Mouse (Mus musculus): ENCODE data around the gene Epc2. TPM values are rescaled to one million over a fixed set of nuclear protein-coding genes. Genes with fewer than 3 reads are reported as not detected.
A peak's percentile ranks its signal among the peaks of the same experiment; 100 is the strongest.

Gene Epc2
- polyA plus RNA-seq (2015; fragmentation: Nextera tagmentation; extraction: Ambion mirVana): 2.1 and 2.3 TPM in 2 replicates

DNA sequence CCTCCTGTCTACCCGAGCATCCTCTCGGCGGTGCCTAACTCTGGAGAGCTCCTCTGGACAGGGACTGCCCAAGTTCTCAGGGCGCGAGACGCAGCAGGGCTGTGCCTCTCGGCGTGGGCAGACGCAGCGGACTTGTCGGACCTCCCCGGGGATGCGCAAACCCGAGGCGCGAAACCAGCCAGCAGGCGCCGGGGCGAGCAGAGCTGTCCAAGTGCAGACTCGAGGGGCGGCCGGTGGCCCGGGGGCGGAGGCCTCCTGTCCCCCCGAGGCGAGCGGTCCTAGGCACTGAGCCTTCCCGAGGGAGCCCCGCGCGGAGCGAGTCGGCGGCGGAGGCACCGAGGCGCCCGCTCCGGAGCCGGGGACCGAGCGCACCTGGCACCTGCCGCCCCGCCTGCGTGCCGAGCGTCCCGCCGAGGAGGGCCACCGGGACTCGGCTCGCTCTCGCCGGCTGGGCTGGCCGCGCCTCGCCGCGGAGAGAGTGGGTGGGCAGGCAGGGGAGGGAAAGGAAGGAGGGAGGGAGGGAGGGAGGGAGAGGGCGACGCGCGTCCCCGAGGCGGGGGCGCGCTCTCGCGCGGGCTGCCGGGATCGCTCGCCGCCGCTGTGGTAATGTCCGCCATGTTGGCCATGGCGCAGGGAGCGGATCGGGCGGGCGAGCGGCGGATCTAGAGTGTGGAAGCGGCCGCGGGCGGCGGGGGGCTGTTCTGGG lies at the start of gene Epc2:
Gene Epc2 (plus strand): TSS at position 556 of the 706 bp plus-strand sequence.
- DNase-seq: peak; percentile 71
- ATAC-seq (ENCODE audit: low read depth): peak; percentile 78
- WGBS (ENCODE audit: insufficient replicate concordance): under 1% methylated on average over 78 of the region's 88 CpGs
- peaks cover 29% of the 10 kb centered on the region for H3K4me1 ChIP-seq (replicated peaks)
- H3K4me3 ChIP-seq (replicated peaks): peak within 1 kb of the TSS; percentile 90
- H3K4me2 ChIP-seq: peak within 1 kb of the TSS; percentile 91
- H3K9me3 ChIP-seq (replicated peaks): no peaks in the 10 kb centered on the region
- 0 out of 2 replicates have a peak, but pooled peaks cover 5% of the 10 kb centered on the region for H3K27me3 ChIP-seq
- no peaks in the 10 kb centered on the region for H3K36me3 ChIP-seq
- peak within 1 kb of the TSS; percentile 90 for H3K9ac ChIP-seq
- H3K27ac ChIP-seq: peak within 1 kb of the TSS; percentile 96

DNA sequence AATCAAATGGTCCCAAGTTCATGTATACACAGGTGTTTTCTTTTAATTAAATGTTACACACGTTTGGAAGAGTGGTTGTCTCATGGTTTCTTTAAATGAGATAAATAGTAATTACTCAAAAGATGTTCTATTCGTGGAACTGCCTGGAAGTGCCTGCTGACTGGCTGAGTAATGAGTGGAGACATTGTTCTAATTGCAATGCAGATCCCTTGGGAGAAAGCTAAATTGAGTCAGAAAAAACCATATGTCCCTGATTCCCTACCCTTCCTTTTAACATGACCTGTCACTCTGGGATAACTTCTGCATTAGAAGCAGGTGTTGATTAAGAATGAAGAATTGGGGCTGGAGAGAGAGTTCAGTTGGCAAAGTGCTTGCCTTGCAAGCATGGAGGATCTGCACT lies 45.3 kb upstream of the Epc2 start:
- DNase-seq: no peak
- no peaks in the 10 kb centered on the region for H3K36me3 ChIP-seq
- no peak overlapping the region for H3K4me3 ChIP-seq (replicated peaks)
- ATAC-seq (ENCODE audit: low read depth): no peak
- no peak overlapping the region for H3K4me2 ChIP-seq
- H3K4me1 ChIP-seq (replicated peaks): no peaks in the 10 kb centered on the region
- 44% methylated on average over 2 of the region's 2 CpGs for WGBS (ENCODE audit: insufficient replicate concordance)
- H3K9me3 ChIP-seq (replicated peaks): no peaks in the 10 kb centered on the region
- no peak overlapping the region for H3K9ac ChIP-seq
- no peaks in the 10 kb centered on the region for H3K27me3 ChIP-seq
- no peak overlapping the region for H3K27ac ChIP-seq

DNA sequence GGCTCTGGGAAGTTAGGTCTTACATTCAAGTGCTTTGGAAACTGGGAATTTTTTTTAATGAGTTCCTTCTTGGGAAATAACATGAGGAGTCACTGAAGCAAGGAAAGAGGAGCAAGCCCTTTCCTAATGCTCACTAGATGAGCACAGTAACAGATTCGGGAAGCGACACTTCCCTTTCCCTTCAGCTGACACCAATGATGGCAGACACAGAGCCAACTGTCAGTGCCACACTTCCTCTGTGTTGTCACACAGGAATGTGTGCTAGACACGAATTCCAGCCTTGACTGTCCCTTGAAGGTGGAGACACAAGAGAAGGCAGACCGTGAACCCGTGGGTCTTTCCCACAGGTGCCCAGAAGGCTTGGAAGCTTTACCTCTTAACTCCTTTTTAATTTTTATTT lies 39.6 kb upstream of the Epc2 start:
- H3K27me3 ChIP-seq: no peaks in the 10 kb centered on the region
- H3K4me3 ChIP-seq (replicated peaks): no peak overlapping the region
- H3K9me3 ChIP-seq (replicated peaks): no peaks in the 10 kb centered on the region
- H3K36me3 ChIP-seq: no peaks in the 10 kb centered on the region
- WGBS (ENCODE audit: insufficient replicate concordance): 33% methylated on average over 5 of the region's 5 CpGs
- no peak overlapping the region for H3K27ac ChIP-seq
- no peak for DNase-seq
- H3K9ac ChIP-seq: no peak overlapping the region
- no peak overlapping the region for H3K4me2 ChIP-seq
- H3K4me1 ChIP-seq (replicated peaks): no peaks in the 10 kb centered on the region
- ATAC-seq (ENCODE audit: low read depth): no peak

DNA sequence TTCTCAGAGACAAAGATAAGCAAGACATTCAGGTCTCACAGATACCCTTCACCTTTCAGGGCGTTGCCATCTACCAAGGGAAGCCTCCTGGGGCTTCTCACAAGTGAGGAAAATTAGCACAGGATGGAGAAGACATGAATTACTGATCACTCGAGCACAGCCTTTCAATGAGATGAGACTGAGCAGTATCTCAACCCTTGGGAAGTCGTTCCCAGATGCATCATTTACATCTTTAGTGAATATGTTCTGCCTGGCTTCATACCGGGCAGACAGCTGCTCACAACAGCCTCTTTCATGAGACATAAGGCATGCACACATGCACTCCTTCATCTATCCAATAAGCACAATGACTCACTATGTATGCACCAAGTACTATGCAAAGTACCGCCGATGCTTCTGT lies 38.7 kb upstream of the Epc2 start:
- 62% methylated on average over 6 of the region's 6 CpGs for WGBS (ENCODE audit: insufficient replicate concordance)
- H3K27me3 ChIP-seq: no peaks in the 10 kb centered on the region
- no peaks in the 10 kb centered on the region for H3K4me1 ChIP-seq (replicated peaks)
- H3K9me3 ChIP-seq (replicated peaks): no peaks in the 10 kb centered on the region
- no peaks in the 10 kb centered on the region for H3K36me3 ChIP-seq
- no peak overlapping the region for H3K27ac ChIP-seq
- no peak overlapping the region for H3K9ac ChIP-seq
- no peak for DNase-seq
- no peak overlapping the region for H3K4me3 ChIP-seq (replicated peaks)
- ATAC-seq (ENCODE audit: low read depth): no peak
- no peak overlapping the region for H3K4me2 ChIP-seq

DNA sequence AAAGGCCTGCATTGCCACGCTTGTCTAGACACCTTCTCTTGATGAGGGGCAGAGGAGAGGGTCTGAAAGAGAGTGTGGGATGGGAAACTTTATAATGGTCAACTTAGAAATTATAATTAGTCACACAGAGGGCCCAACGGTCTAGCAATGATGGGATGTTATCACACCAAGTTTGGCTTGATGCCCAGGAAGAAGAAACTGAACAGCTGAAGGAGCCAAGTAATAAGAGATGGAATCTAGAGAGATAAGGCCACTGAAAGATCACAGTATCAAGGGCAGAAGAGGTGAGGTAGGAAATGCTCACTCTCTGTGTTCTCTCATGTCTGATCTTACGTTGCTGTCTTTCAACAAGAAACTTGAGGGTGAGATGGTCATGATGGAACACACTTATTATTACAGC lies 35.4 kb upstream of the Epc2 start:
- Histone ChIP-seq H3K9me3 (replicated peaks) (no peaks in the 10 kb centered on the region), H3K4me2 (no peak overlapping the region), H3K27me3 (no peaks in the 10 kb centered on the region), H3K36me3 (no peaks in the 10 kb centered on the region), H3K4me3 (replicated peaks) (no peak overlapping the region), H3K9ac (no peak overlapping the region), H3K4me1 (replicated peaks) (no peaks in the 10 kb centered on the region), H3K27ac (no peak overlapping the region)
- WGBS (ENCODE audit: insufficient replicate concordance): 51% methylated on average over 3 of the region's 3 CpGs
- DNase-seq: no peak
- ATAC-seq (ENCODE audit: low read depth): no peak

DNA sequence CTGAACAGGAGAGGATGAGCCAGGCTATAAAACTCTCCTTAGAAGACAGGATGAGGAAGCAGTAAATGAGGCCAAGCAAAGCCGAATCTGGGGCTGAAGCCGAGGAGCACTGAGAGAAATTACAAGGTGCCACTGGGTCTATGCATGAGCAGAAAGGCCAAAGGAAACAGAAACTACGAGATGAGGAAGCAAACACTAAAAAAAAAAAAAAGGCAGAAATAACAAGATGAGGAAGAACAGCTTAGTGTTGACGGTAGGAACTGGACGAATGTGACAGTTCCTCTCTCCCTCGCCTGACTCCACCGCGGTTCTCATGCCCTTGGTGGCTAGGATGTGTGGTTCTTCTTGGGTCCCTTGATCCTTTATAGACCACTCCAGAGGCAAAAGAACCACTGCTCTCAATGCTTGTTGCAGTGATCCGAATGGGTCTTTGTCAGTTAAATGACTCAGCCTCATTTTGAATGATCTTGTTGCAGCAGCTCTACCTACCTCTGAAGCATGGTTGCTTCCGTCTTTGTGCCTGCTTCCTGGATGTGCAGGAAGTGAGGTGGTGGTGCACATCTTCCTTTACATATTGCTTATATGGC lies 34.2 kb upstream of the Epc2 start:
- ATAC-seq (ENCODE audit: low read depth) (no peak), DNase-seq (no peak)
- H3K27ac ChIP-seq: no peak overlapping the region
- no peaks in the 10 kb centered on the region for H3K9me3 ChIP-seq (replicated peaks)
- no peaks in the 10 kb centered on the region for H3K4me1 ChIP-seq (replicated peaks)
- H3K36me3 ChIP-seq: no peaks in the 10 kb centered on the region
- H3K4me3 ChIP-seq (replicated peaks): no peak overlapping the region
- H3K27me3 ChIP-seq: no peaks in the 10 kb centered on the region
- no peak overlapping the region for H3K4me2 ChIP-seq
- WGBS (ENCODE audit: insufficient replicate concordance): 25% methylated on average over 10 of the region's 10 CpGs
- no peak overlapping the region for H3K9ac ChIP-seq

DNA sequence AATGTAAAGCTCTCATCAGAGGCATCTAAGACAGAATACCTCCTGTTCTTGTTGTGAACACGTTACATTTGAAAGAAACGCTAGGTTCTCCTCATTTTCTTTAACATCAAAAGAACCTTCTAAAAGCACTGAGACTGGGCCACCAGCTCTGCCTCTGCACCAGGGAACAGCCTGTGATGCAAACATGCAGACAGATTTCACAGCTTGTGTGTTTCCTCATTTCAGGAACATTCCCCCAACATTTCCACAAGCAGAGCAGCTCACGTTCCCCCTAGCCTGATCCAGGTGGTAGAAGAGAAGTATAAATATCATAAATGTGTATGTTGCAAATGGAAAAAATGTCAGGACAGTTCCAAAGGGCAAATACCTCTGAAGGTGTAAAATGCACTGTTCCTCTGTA lies 30.9 kb upstream of the Epc2 start:
- Histone ChIP-seq H3K9me3 (replicated peaks) (no peaks in the 10 kb centered on the region), H3K36me3 (no peaks in the 10 kb centered on the region), H3K27ac (no peak overlapping the region), H3K4me2 (no peak overlapping the region), H3K9ac (no peak overlapping the region), H3K4me1 (replicated peaks) (no peaks in the 10 kb centered on the region), H3K27me3 (no peaks in the 10 kb centered on the region), H3K4me3 (replicated peaks) (no peak overlapping the region)
- ATAC-seq (ENCODE audit: low read depth): no peak
- no peak for DNase-seq
- WGBS (ENCODE audit: insufficient replicate concordance): 68% methylated on average over 3 of the region's 3 CpGs

DNA sequence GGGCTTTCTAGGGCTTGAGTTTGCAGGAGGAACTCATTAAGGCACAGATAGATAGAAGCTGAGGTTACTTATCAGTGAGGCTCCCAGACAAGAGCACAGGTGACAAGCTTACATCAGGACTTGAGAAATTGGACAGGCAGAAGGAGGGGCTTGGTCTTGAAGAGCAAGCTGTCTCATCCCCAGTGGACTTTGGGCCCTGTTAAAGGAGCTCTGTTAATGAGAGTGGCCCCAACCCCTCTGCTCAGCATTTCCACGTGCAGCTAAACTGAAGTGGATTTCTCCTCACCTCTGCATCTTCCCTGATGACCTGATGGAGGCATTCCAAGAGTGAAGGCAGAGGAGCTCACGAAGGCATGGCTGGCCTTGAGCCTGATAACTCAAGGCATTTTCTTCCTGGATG lies 27.4 kb upstream of the Epc2 start:
- Histone ChIP-seq H3K4me3 (replicated peaks) (no peak overlapping the region), H3K9ac (no peak overlapping the region), H3K4me1 (replicated peaks) (no peaks in the 10 kb centered on the region), H3K36me3 (no peaks in the 10 kb centered on the region), H3K27ac (no peak overlapping the region), H3K27me3 (no peaks in the 10 kb centered on the region), H3K4me2 (no peak overlapping the region), H3K9me3 (replicated peaks) (no peaks in the 10 kb centered on the region)
- ATAC-seq (ENCODE audit: low read depth) (no peak), DNase-seq (no peak)
- 38% methylated on average over 2 of the region's 2 CpGs for WGBS (ENCODE audit: insufficient replicate concordance)

DNA sequence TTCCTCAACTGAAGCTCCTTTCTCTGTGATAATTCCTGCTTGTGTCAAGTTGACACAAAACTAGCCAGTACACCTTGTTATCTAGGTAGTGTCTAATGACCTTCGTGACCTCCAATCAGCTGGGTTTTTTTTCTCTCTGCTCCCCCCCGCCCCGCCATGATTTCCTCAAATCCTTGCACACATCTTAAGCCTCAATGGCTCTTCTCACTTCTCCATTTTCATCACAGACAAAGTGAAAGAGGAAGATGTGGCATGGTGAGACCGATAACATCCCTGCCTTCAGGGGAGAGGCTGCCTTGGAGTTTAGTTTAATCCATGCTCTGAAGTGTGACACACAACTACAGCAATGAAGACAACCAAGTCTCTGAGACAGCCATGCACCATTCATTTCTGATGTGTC lies 26.5 kb upstream of the Epc2 start:
- DNase-seq: no peak

DNA sequence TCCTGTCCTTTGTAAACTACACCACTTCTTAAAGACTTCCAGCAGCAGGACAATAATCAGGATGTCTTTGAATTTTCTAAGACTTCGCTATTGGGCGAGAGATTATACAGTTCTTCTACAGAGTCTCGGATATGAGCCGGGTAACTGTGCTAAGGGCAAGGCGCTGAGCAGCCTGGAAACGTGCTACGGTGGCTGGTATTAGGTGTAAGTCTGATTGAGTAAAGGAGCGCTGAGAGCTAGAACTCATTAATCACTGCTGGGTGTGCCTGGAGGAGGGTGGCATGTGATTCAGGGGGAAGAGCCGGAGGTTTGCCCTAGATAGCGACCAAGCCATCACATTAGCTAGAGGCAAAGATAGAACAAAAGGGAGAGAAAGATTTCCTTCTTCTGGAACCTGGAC lies 25.1 kb upstream of the Epc2 start:
- ATAC-seq (ENCODE audit: low read depth) (no peak), DNase-seq (no peak)
- no peaks in the 10 kb centered on the region for H3K9me3 ChIP-seq (replicated peaks)
- H3K36me3 ChIP-seq: no peaks in the 10 kb centered on the region
- H3K4me2 ChIP-seq: no peak overlapping the region
- H3K27ac ChIP-seq: no peak overlapping the region
- H3K4me3 ChIP-seq (replicated peaks): no peak overlapping the region
- no peaks in the 10 kb centered on the region for H3K4me1 ChIP-seq (replicated peaks)
- no peak overlapping the region for H3K9ac ChIP-seq
- 73% methylated on average over 10 of the region's 10 CpGs for WGBS (ENCODE audit: insufficient replicate concordance)
- no peaks in the 10 kb centered on the region for H3K27me3 ChIP-seq

More for the DNA sequence above, 26.5 kb upstream of the Epc2 start:
- Histone ChIP-seq H3K27ac (no peak overlapping the region), H3K36me3 (no peaks in the 10 kb centered on the region), H3K27me3 (no peaks in the 10 kb centered on the region), H3K4me2 (no peak overlapping the region), H3K4me3 (replicated peaks) (no peak overlapping the region), H3K9ac (no peak overlapping the region), H3K9me3 (replicated peaks) (no peaks in the 10 kb centered on the region), H3K4me1 (replicated peaks) (no peaks in the 10 kb centered on the region)
- 20% methylated on average over 4 of the region's 4 CpGs for WGBS (ENCODE audit: insufficient replicate concordance)
- no peak for ATAC-seq (ENCODE audit: low read depth)

DNA sequence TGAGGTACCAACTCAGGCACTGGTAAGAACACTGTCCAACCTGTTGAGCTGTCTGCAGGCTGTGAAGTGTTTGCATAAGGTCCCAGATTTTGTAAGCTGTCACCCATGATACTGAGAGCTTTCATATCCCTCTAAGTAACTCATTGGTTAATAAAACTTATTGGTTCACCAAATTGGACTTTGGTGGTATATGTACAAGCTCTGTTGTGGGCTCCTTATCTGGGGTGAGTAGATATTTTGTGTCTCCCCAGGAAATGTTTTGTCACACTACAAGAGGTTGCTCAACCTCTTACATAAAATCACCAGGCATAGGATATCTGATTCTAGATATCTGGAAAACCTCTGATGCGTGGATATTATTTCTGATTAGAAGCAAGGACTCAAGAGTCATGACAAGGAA lies 20.3 kb upstream of the Epc2 start:
- WGBS (ENCODE audit: insufficient replicate concordance): 67% methylated on average over 1 of the region's 1 CpGs
- no peaks in the 10 kb centered on the region for H3K4me1 ChIP-seq (replicated peaks)
- no peaks in the 10 kb centered on the region for H3K9me3 ChIP-seq (replicated peaks)
- H3K4me3 ChIP-seq (replicated peaks): no peak overlapping the region
- no peaks in the 10 kb centered on the region for H3K27me3 ChIP-seq
- no peak overlapping the region for H3K9ac ChIP-seq
- no peak for DNase-seq
- no peaks in the 10 kb centered on the region for H3K36me3 ChIP-seq
- no peak overlapping the region for H3K27ac ChIP-seq
- no peak overlapping the region for H3K4me2 ChIP-seq
- ATAC-seq (ENCODE audit: low read depth): no peak

DNA sequence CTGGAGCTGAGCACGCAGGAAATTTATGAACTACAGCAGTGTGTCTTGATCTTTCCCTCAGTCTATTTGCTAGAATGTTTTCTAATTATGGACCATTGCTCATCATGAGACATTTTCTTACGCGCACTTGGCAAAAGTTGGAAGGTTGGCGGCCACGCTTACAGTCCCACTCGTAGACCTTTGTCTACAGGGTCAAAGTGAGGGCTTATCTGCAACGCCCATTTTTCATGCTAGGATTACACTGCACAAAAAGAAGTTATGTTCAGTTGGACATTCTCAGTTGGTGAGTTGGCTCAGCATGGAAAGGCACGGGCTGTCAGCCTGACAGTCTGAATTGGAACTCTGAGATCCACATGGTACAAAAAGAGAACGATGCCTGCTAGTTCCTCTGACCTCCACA lies 18.1 kb upstream of the Epc2 start:
- Histone ChIP-seq H3K4me1 (replicated peaks) (no peaks in the 10 kb centered on the region), H3K9ac (no peak overlapping the region), H3K9me3 (replicated peaks) (no peaks in the 10 kb centered on the region), H3K4me3 (replicated peaks) (no peak overlapping the region), H3K27ac (no peak overlapping the region), H3K4me2 (no peak overlapping the region), H3K27me3 (no peaks in the 10 kb centered on the region), H3K36me3 (no peaks in the 10 kb centered on the region)
- DNase-seq (no peak), ATAC-seq (ENCODE audit: low read depth) (no peak)
- WGBS (ENCODE audit: insufficient replicate concordance): 79% methylated on average over 9 of the region's 9 CpGs
